Mouse (Mus musculus) embryo, embryonic 10.5 days (tissue): ENCODE results near the gene Zfp512b.

Experiments
- DNase-seq: peaks from one replicate; pipeline ENCODE4 v3.0.0-alpha.2; 2015; ENCODE audit warnings: low spot score

Gene Zfp512b

GRCm38 (mm10) chr2:181592231-181593041 lies at the start of gene Zfp512b:
Zfp512b (minus strand) TSS chr2:181592803.
- peak; percentile 81 for DNase-seq

- no peak for DNase-seq
Measured at GRCm38 (mm10) chr2:181635865-181636264, 43.3 kb upstream of the Zfp512b start.

- DNase-seq: no peak
Measured at GRCm38 (mm10) chr2:181632624-181633023, 40.0 kb upstream of the Zfp512b start.

- DNase-seq: no peak
Measured at GRCm38 (mm10) chr2:181628471-181628870, 35.9 kb upstream of the Zfp512b start.

- peak; percentile 34 for DNase-seq
Measured at GRCm38 (mm10) chr2:181623401-181623800, 30.8 kb upstream of the Zfp512b start.

- no peak for DNase-seq
Measured at GRCm38 (mm10) chr2:181618761-181619495, 26.3 kb upstream of the Zfp512b start.

GRCm38 (mm10) chr2:181602367-181602766 lies 9.8 kb upstream of the Zfp512b start:
- DNase-seq: no peak

GRCm38 (mm10) chr2:181601751-181602145 lies 9.1 kb upstream of the Zfp512b start:
- DNase-seq: no peak

- DNase-seq: peak; percentile 99
Measured at GRCm38 (mm10) chr2:181600828-181601750, 8.5 kb upstream of the Zfp512b start.

GRCm38 (mm10) chr2:181600226-181600758 lies 7.7 kb upstream of the Zfp512b start:
- no peak for DNase-seq

GRCm38 (mm10) chr2:181598454-181599351 lies 6.1 kb upstream of the Zfp512b start, which contains the start of gene Samd10:
Samd10 (minus strand) TSS chr2:181599212.
- DNase-seq: peak; percentile 74

- no peak for DNase-seq
Measured at GRCm38 (mm10) chr2:181597378-181598061, 4.9 kb upstream of the Zfp512b start.

GRCm38 (mm10) chr2:181596221-181596960 lies 3.8 kb upstream of the Zfp512b start:
- DNase-seq: no peak

GRCm38 (mm10) chr2:181594946-181595696 lies 2.5 kb upstream of the Zfp512b start:
- peak; percentile 68 for DNase-seq

GRCm38 (mm10) chr2:181593937-181594336 lies 1.3 kb upstream of the Zfp512b start:
- DNase-seq: no peak

GRCm38 (mm10) chr2:181593042-181593421 lies 429 bp upstream of the Zfp512b start:
- DNase-seq: peak; percentile 39

- DNase-seq: no peak
Measured at GRCm38 (mm10) chr2:181591528-181592085, 996 bp downstream of the Zfp512b start, which contains the start of gene Prpf6. Prpf6 (plus strand) TSS chr2:181591868.

- DNase-seq: no peak
Measured at GRCm38 (mm10) chr2:181590471-181590870, 2.1 kb downstream of the Zfp512b start.
